Mouse (Mus musculus) embryonic fibroblast, embryonic 13.5 days (primary cell): ENCODE data around the gene Zfp457.

ENCODE experiments used
- CTCF ChIP-seq: IDR thresholded peaks from 2 replicates; pipeline ENCODE4 v1.5.1; 2011; ENCODE audit warnings: mild to moderate bottlenecking, control low read depth, low read length, moderate library complexity, borderline replicate concordance; ENCODE audit not compliant: insufficient read depth
- POLR2A ChIP-seq: IDR thresholded peaks from 2 replicates; pipeline ENCODE4 v1.6.1; 2011; ENCODE audit warnings: low read depth, mild to moderate bottlenecking, control low read depth, low read length, moderate library complexity

- TF ChIP-seq POLR2A (peak; percentile 87), CTCF (no peak)
Measured at GRCm38 (mm10) chr13:67305822-67306672, at the start of gene Zfp457.
